Mouse (Mus musculus) ES-Bruce4 (cell line): ENCODE measurements around the gene Gemin7. TPM values are rescaled to one million over a fixed set of nuclear protein-coding genes. Genes with fewer than 3 reads are reported as not detected.

Source experiments
- H3K27ac ChIP-seq: 2 replicates; pipeline ENCODE4 v1.5.1; 2012; ENCODE audit warnings: low read length, inconsistent platforms; ENCODE audit not compliant: insufficient read depth
- H3K27me3 ChIP-seq: 2 replicates; pipeline ENCODE4 v1.6.1; 2012; ENCODE audit warnings: mild to moderate bottlenecking, low read length, inconsistent platforms; ENCODE audit not compliant: control insufficient read depth, poor library complexity, insufficient read depth, severe bottlenecking
- H3K36me3 ChIP-seq: 2 replicates; pipeline ENCODE4 v1.6.1; 2012; ENCODE audit warnings: inconsistent platforms, mild to moderate bottlenecking, low read length, moderate library complexity; ENCODE audit not compliant: control insufficient read depth, poor library complexity, insufficient read depth, severe bottlenecking
- H3K4me1 ChIP-seq: one replicate; pipeline ENCODE4 v1.8.1; 2011; ENCODE audit warnings: low read length; ENCODE audit not compliant: control insufficient read depth, insufficient read depth
- H3K4me3 ChIP-seq: 2 replicates; pipeline ENCODE4 v1.5.1; 2011; ENCODE audit warnings: low read depth, mild to moderate bottlenecking, low read length
- H3K9ac ChIP-seq: 2 replicates; pipeline ENCODE4 v1.6.1; 2012; ENCODE audit warnings: low read depth, mild to moderate bottlenecking, inconsistent platforms; ENCODE audit not compliant: poor library complexity, severe bottlenecking
- H3K9me3 ChIP-seq: replicated peaks from 2 replicates; pipeline ENCODE4 v1.6.1; 2012; ENCODE audit warnings: mild to moderate bottlenecking, low read length, inconsistent platforms; ENCODE audit not compliant: control insufficient read depth, poor library complexity, insufficient read depth, severe bottlenecking
- CTCF ChIP-seq: IDR thresholded peaks from one replicate; pipeline ENCODE4 v1.8.1; 2011; ENCODE audit warnings: low read depth, low read length
- EP300 ChIP-seq: IDR thresholded peaks from 2 replicates; pipeline ENCODE4 v1.6.1; 2011; ENCODE audit warnings: low read depth, low read length; ENCODE audit not compliant: insufficient read depth
- POLR2A ChIP-seq: IDR thresholded peaks from one replicate; pipeline ENCODE4 v1.8.1; 2011; ENCODE audit warnings: low read length; ENCODE audit not compliant: insufficient read depth
- polyA plus RNA-seq: library from polyadenylated mRNA; stranded (reverse); fragments of >200 nt; gene quantifications from 2 replicates; pipeline ENCODE4 v1.2.4, GENCODE M21; 2011; ENCODE audit warnings: low read depth; ENCODE audit not compliant: missing spikeins, insufficient read depth, insufficient read length

Gene Gemin7
- polyA plus RNA-seq, 1 experiment: 30.5 TPM

DNA sequence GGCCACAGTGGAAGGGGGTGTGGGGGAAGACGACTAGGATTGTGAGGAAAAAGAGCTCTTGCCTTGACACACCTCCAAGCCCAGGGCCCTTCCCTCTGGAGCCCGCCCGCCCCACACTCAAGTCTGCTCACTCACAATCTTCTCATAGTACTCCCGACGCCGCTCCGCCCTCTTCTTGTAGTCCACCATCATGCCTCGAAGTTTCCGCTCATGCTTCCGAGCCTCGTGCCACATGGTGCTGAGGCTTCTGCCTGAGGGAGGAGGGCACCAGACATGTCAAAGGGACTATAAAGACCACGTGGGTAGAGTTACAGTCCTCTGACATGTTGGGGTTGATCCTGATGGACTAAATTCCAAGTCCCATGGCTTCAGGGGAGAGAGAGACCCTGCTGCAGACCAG, 25.7 kb upstream of the Gemin7 start:
- Histone ChIP-seq H3K27ac (no peak overlapping the region), H3K4me1 (peaks cover 5% of the 10 kb centered on the region), H3K27me3 (no peaks in the 10 kb centered on the region), H3K4me3 (peak overlapping the region; percentile 28), H3K9me3 (no peaks in the 10 kb centered on the region), H3K36me3 (peaks cover 16% of the 10 kb centered on the region), H3K9ac (peak overlapping the region; percentile 82)
- no peak for TF ChIP-seq CTCF
- no peak for TF ChIP-seq POLR2A
- no peak for TF ChIP-seq EP300

DNA sequence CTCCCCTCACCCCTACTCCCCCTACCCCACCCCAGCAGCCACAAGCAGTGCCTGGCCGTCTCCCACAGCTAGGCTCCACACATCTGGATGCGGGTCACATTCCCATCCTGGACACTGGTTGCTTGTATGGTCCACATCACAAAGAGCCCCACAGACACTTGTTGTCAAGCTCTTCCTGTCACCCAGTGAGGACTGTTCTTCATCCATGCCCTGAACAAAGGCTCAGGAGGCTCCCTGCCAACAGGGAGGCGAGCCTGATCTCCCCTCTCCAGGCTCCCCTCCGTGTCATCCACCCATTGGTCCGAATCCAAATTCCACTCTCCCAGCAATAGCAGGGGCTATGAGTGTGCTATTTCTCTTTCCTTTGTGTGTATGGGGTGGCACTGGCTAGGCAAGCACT, 23.2 kb upstream of the Gemin7 start:
- Histone ChIP-seq H3K36me3 (peaks cover 16% of the 10 kb centered on the region), H3K9me3 (no peaks in the 10 kb centered on the region), H3K4me3 (no peak overlapping the region), H3K4me1 (peaks cover 5% of the 10 kb centered on the region), H3K27me3 (no peaks in the 10 kb centered on the region), H3K27ac (no peak overlapping the region), H3K9ac (no peak overlapping the region)
- TF ChIP-seq POLR2A (no peak), CTCF (no peak), EP300 (no peak)

DNA sequence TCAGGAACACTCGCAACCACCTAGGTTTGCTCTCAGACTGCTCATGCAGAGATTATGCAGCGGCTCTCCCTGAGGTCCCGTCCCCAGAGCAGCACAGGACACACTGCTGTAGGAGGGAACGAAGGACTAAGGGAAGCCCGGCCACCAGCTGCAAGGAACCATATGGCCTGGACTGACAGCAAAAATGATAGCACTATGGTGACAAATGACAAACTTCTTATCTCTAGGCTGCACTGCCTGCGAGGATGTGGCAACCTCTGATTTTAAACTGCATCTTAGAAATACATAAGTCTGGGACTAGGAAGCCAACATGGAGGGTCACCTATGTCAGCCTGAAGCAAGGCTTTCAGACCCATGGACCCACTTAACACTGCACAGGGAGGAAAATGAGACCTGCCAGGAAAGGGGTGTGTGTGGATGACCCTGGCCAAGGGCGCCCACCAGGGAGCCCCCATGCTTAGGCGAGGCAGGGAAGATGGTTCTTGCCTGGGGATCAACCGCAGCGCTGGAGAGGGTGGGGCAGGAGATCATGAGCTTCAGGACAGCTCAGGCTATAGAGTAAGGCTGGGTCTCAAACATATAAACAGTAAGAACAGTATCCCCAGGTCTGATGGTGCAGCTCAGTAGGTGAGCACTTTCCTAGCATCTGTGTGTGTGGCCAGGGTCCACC, 15.8 kb upstream of the Gemin7 start:
- TF ChIP-seq CTCF (no peak), EP300 (0 out of 2 replicates have a peak, but pooled peaks have one; percentile 33)
- H3K9ac ChIP-seq: no peak overlapping the region
- H3K27me3 ChIP-seq: no peaks in the 10 kb centered on the region
- peaks cover 2% of the 10 kb centered on the region for H3K4me1 ChIP-seq
- peak overlapping the region; percentile 30; the same call in 1 of the 2 replicates for H3K27ac ChIP-seq
- no peak overlapping the region for H3K4me3 ChIP-seq
- peaks cover 21% of the 10 kb centered on the region for H3K36me3 ChIP-seq
- no peaks in the 10 kb centered on the region for H3K9me3 ChIP-seq

DNA sequence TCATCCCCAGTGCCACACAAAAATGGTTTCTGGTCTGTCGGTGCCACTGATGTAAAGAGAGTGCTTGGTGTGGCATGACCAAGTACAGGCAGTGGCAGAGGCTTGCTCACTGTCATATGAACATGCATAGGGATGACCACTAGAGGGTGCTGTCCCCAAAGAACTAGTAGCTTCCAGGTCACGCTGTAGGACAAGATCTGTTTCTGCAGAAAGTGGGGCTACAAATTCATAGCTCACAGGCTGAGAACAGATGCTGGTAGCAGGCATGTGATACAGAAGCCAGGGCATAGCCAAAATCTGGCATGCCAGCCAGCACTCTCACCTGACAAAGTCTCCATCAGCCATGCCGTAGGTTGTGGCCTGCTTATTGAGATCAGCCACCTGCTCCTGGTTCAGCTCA, 12.5 kb upstream of the Gemin7 start:
- H3K9me3 ChIP-seq: no peaks in the 10 kb centered on the region
- H3K27me3 ChIP-seq: no peaks in the 10 kb centered on the region
- peaks cover 2% of the 10 kb centered on the region for H3K4me1 ChIP-seq
- TF ChIP-seq POLR2A: no peak
- no peak for TF ChIP-seq EP300
- TF ChIP-seq CTCF: peak; percentile 74
- H3K9ac ChIP-seq: no peak overlapping the region
- no peak overlapping the region for H3K27ac ChIP-seq
- H3K4me3 ChIP-seq: no peak overlapping the region
- H3K36me3 ChIP-seq: peaks cover 30% of the 10 kb centered on the region

DNA sequence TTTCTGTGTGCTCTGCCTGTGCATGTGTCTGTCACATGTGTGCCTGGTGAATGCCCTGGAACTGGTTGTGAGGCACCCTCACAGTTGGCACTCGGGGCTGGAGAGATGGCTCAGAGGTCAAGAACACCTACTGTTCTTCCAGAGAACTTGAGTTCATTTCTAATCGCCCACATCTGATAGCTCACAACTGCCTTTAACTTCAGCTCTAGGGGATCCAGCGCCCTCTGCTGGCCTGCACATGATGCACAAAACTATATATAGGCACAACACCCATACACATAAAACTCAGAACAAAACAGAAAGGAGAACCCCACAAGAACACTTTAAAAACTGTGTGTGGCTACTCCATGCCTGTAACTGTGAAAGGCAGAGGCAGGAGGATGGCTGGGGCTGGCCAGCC, 11.8 kb upstream of the Gemin7 start:
- Histone ChIP-seq H3K9ac (no peak overlapping the region), H3K9me3 (no peaks in the 10 kb centered on the region), H3K4me1 (peaks cover 2% of the 10 kb centered on the region), H3K27me3 (no peaks in the 10 kb centered on the region), H3K4me3 (no peak overlapping the region), H3K36me3 (peaks cover 35% of the 10 kb centered on the region), H3K27ac (no peak overlapping the region)
- TF ChIP-seq CTCF: peak; percentile 72
- no peak for TF ChIP-seq POLR2A
- no peak for TF ChIP-seq EP300

DNA sequence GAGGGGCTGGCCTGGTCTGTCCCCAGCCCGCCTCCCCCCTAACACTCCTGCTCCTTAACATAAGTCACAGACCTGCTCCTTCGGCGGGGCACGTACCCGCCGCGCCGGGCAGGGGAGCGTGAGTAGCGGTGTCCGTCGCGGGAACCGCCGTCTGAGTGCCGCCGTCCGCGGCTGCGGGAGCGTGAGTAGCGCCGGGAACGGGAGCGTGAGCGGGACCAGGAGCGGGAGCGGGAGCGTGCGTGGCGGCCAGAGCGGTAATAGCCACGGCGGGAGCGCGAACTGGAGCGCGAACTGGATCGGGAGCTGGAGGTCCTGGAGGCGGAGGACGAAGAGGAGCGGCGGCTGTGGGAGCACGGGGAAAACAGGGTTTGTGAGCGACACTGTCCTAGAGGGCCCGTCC, 8.9 kb upstream of the Gemin7 start:
- peak overlapping the region; percentile 45 for H3K9ac ChIP-seq
- no peaks in the 10 kb centered on the region for H3K9me3 ChIP-seq
- TF ChIP-seq EP300: no peak
- TF ChIP-seq CTCF: no peak
- TF ChIP-seq POLR2A: no peak
- no peaks in the 10 kb centered on the region for H3K27me3 ChIP-seq
- H3K4me1 ChIP-seq: peaks cover 2% of the 10 kb centered on the region
- peaks cover 36% of the 10 kb centered on the region for H3K36me3 ChIP-seq
- H3K4me3 ChIP-seq: peak overlapping the region; percentile 22
- no peak overlapping the region for H3K27ac ChIP-seq
